Mouse (Mus musculus) liver, postnatal 0 days (tissue): ENCODE results near the gene Snx14. TPM values are rescaled to one million over a fixed set of nuclear protein-coding genes. Genes with fewer than 3 reads are reported as not detected.
"Not testable (repeated sequence)": the region's sequence is repeated elsewhere in the genome, so short reads cannot be mapped to it uniquely, and the experiment has no call there.

Experiments
- ATAC-seq: fragments of 200-750 bp; cut with Nextera tagmentation; 2 replicates; pipeline ENCODE4 v1.8.0; 2017; ENCODE audit warnings: mild to moderate bottlenecking, moderate library complexity
- DNase-seq: peaks from one replicate; pipeline ENCODE4 v3.0.0-alpha.2; 2016
- H3K27ac ChIP-seq: fragments of 300-500 bp; sonication (generic); 2 replicates; pipeline ENCODE4 v1.5.1; 2014; ENCODE audit warnings: antibody characterized with exemption, moderate library complexity, mild to moderate bottlenecking, low read depth
- H3K27me3 ChIP-seq: fragments of 300-500 bp; sonication (generic); 2 replicates; pipeline ENCODE4 v1.6.1; 2014; ENCODE audit warnings: low read length, control low read depth, mixed read lengths; ENCODE audit not compliant: insufficient read depth
- H3K36me3 ChIP-seq: fragments of 300-500 bp; sonication (generic); replicated peaks from 2 replicates; pipeline ENCODE4 v1.6.1; 2014; ENCODE audit warnings: mild to moderate bottlenecking, control low read depth, low read length, moderate library complexity, mixed read lengths; ENCODE audit not compliant: insufficient read depth
- H3K4me1 ChIP-seq: fragments of 300-500 bp; sonication (generic); 2 replicates; pipeline ENCODE4 v1.6.1; 2014; ENCODE audit warnings: antibody characterized with exemption, mild to moderate bottlenecking, control low read depth; ENCODE audit not compliant: insufficient read depth
- H3K4me2 ChIP-seq: fragments of 300-500 bp; sonication (generic); 2 replicates; pipeline ENCODE4 v1.6.1; 2014; ENCODE audit warnings: low read depth, mild to moderate bottlenecking, low read length, moderate library complexity, mixed read lengths
- H3K4me3 ChIP-seq: fragments of 300-500 bp; sonication (generic); 2 replicates; pipeline ENCODE4 v1.5.1; 2014; ENCODE audit warnings: low read depth, low read length
- H3K9ac ChIP-seq: fragments of 300-500 bp; sonication (generic); replicated peaks from 2 replicates; pipeline ENCODE4 v1.6.1; 2014; ENCODE audit warnings: mild to moderate bottlenecking, moderate library complexity
- H3K9me3 ChIP-seq: fragments of 300-500 bp; sonication (generic); 2 replicates; pipeline ENCODE4 v1.6.1; 2016; ENCODE audit warnings: mild to moderate bottlenecking, control low read depth, low read length, mixed read lengths
- CTCF ChIP-seq: sonication (generic); IDR thresholded peaks from 2 replicates; pipeline ENCODE4 v1.5.1; 2016; ENCODE audit warnings: antibody characterized with exemption, low read depth
- EP300 ChIP-seq: IDR thresholded peaks from 2 replicates; pipeline ENCODE4 v1.6.1; 2016; ENCODE audit warnings: antibody characterized with exemption, low read depth, mild to moderate bottlenecking
- WGBS: fragments of 180-500 bp; shearing (Covaris S2); extraction: QIAGEN DNeasy Blood & Tissue Kit; methylation state at CpG from one replicate; pipeline ENCODE4 v1.1.7; 2014; ENCODE audit not compliant: insufficient replicate concordance; 5-methylcytosine and 5-hydroxymethylcytosine counted together
- polyA plus RNA-seq: library from polyadenylated mRNA; unstranded; fragments of >200 nt; fragmentation: Nextera tagmentation; extraction: Ambion mirVana; gene quantifications from 2 replicates; pipeline ENCODE4 v1.2.1, GENCODE M21; 2015

The Snx14 gene
- polyA plus RNA-seq, 1 experiment from 2014 or later: 7.9 TPM

- H3K4me3 ChIP-seq: peak overlapping the region; percentile 100
- no peak for DNase-seq
Observed at GRCm38 (mm10) chr9:88480120-88480519, 41.4 kb upstream of the Snx14 start.

GRCm38 (mm10) chr9:88476138-88476537 lies 37.4 kb upstream of the Snx14 start:
- Histone ChIP-seq H3K4me3 (no peak overlapping the region), H3K36me3 (peaks cover 43% of the 10 kb centered on the region), H3K9me3 (no peaks in the 10 kb centered on the region), H3K4me2 (no peak overlapping the region), H3K4me1 (peaks cover 4% of the 10 kb centered on the region; the same call in 1 of the 2 replicates), H3K27ac (no peak overlapping the region), H3K27me3 (no peaks in the 10 kb centered on the region), H3K9ac (no peak overlapping the region)
- DNase-seq (no peak), ATAC-seq (no peak)
- TF ChIP-seq CTCF (peak; percentile 30), EP300 (no peak)
- 59% methylated on average over 1 of the region's 1 CpGs for WGBS

More at GRCm38 (mm10) chr9:88480120-88480519, 41.4 kb upstream of the Snx14 start:
- peak overlapping the region; percentile 97 for H3K9ac ChIP-seq
- TF ChIP-seq EP300 (no peak), CTCF (no peak)
- H3K36me3 ChIP-seq: peaks cover 16% of the 10 kb centered on the region
- H3K27ac ChIP-seq: no peak overlapping the region; the same call in 1 of the 2 replicates
- peak overlapping the region; percentile 97 for H3K4me2 ChIP-seq
- no peaks in the 10 kb centered on the region for H3K27me3 ChIP-seq
- H3K4me1 ChIP-seq: peaks cover 9% of the 10 kb centered on the region; the same call in 1 of the 2 replicates
- H3K9me3 ChIP-seq: no peaks in the 10 kb centered on the region
- WGBS: 0% methylated on average over 1 of the region's 1 CpGs
- ATAC-seq: no peak

DNA sequence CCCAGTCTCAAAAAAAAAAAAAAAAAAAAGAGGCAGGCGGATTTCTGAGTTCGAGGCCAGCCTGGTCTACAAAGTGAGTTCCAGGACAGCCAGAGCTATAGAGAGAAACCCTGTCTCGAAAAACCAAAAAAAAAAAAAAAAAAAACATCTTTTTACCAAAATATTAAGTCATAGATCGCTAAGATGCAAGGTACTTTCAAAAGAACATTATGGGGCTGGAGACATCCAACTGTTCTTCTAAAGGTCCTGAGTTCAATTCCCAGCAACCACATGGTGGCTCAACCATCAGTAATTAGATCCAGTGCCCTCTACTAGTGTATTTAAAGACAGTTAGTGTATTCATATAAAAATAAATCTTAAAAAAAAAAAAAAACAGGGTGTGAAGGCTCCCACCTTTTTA lies 22.3 kb upstream of the Snx14 start:
- peaks cover 57% of the 10 kb centered on the region for H3K36me3 ChIP-seq
- 79% methylated on average over 2 of the region's 4 CpGs for WGBS
- not testable (repeated sequence) for ATAC-seq, H3K4me1 ChIP-seq, H3K9me3 ChIP-seq, DNase-seq, H3K27me3 ChIP-seq, H3K4me3 ChIP-seq, H3K4me2 ChIP-seq, H3K27ac ChIP-seq, H3K9ac ChIP-seq

DNA sequence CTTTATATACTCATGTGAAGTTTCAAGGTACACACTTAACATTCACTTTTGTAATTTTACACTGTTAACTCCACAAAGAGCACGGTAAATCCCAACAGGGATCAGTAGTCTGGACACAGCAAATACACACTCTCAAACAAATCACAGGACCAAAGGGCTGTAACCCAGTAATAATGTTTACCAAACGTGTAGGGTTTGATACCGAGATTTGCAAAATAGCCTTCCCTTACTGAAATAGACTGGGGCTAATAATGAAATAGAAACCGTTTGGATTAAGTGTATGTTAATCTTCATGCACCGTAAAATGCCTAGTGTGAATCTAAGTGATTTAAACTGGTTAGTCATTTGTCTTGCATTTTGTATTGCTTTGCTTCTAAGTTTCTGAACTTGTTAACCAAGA lies 1.2 kb upstream of the Snx14 start:
- H3K9me3 ChIP-seq: no peaks in the 10 kb centered on the region
- no peak for DNase-seq
- peak overlapping the region; percentile 95 for H3K4me2 ChIP-seq
- 21% methylated on average over 5 of the region's 5 CpGs for WGBS
- no peak overlapping the region for H3K27ac ChIP-seq
- TF ChIP-seq EP300: no peak
- no peak for TF ChIP-seq CTCF
- H3K4me3 ChIP-seq: no peak overlapping the region
- H3K36me3 ChIP-seq: 0 out of 2 replicates have a peak, but pooled peaks cover 5% of the 10 kb centered on the region
- H3K9ac ChIP-seq: no peak overlapping the region
- no peaks in the 10 kb centered on the region for H3K27me3 ChIP-seq
- H3K4me1 ChIP-seq: peaks cover 13% of the 10 kb centered on the region
- ATAC-seq: no peak

DNA sequence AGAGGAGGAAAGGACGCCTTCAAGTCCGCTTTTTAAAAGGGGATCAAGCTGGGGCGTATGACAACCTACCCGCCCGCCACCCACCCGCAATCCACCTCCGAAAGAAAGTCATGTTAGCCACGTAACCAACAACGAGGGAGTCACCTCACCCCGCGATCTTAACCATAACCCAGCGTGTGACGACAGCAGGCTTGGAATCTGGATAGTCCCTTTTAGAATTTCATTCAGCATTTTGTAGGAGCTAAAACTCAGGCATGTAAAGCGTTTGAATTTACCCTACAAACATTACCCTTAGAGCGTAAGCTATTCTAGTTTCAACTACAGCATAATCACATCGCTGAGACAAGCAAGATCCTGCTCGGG lies 461 bp upstream of the Snx14 start:
- Histone ChIP-seq H3K4me3 (peak overlapping the region; percentile 89), H3K9ac (peak overlapping the region; percentile 93), H3K4me1 (peaks cover 13% of the 10 kb centered on the region), H3K4me2 (peak overlapping the region; percentile 95), H3K27me3 (no peaks in the 10 kb centered on the region), H3K9me3 (no peaks in the 10 kb centered on the region), H3K36me3 (0 out of 2 replicates have a peak, but pooled peaks cover 1% of the 10 kb centered on the region), H3K27ac (peak overlapping the region; percentile 96)
- 1% methylated on average over 17 of the region's 17 CpGs for WGBS
- DNase-seq: no peak
- no peak for TF ChIP-seq EP300
- TF ChIP-seq CTCF: no peak
- peak; percentile 41 for ATAC-seq

- TF ChIP-seq CTCF (no peak), EP300 (no peak)
- H3K36me3 ChIP-seq: no peaks in the 10 kb centered on the region
- peak overlapping the region; percentile 93 for H3K9ac ChIP-seq
- no peak for DNase-seq
- no peaks in the 10 kb centered on the region for H3K27me3 ChIP-seq
- peak overlapping the region; percentile 96 for H3K27ac ChIP-seq
- H3K4me2 ChIP-seq: peak overlapping the region; percentile 95
- no peaks in the 10 kb centered on the region for H3K9me3 ChIP-seq
- H3K4me1 ChIP-seq: peaks cover 13% of the 10 kb centered on the region
- peak overlapping the region; percentile 89 for H3K4me3 ChIP-seq
- ATAC-seq: peak; percentile 5
- under 1% methylated on average over 15 of the region's 15 CpGs for WGBS
Observed at GRCm38 (mm10) chr9:88438237-88438554, 562 bp downstream of the Snx14 start.
